Mouse (Mus musculus) sigmoid colon, adult 10 weeks (tissue): ENCODE measurements around the gene Gdf10. TPM values are rescaled to one million over a fixed set of nuclear protein-coding genes. Genes with fewer than 3 reads are reported as not detected.

ENCODE experiments used
- polyA plus RNA-seq: library from polyadenylated mRNA; stranded (reverse); fragments of 350-450 nt; fragmentation: Illumina TruSeq; extraction: RNeasy Lipid Tissue Mini Kit (QIAGEN cat#74804); gene quantifications from one replicate; pipeline ENCODE4 v1.2.3, GENCODE M21; 2014; ENCODE audit warnings: low read depth, low replicate concordance

Gdf10 gene
- polyA plus RNA-seq: 3.1 TPM

DNA sequence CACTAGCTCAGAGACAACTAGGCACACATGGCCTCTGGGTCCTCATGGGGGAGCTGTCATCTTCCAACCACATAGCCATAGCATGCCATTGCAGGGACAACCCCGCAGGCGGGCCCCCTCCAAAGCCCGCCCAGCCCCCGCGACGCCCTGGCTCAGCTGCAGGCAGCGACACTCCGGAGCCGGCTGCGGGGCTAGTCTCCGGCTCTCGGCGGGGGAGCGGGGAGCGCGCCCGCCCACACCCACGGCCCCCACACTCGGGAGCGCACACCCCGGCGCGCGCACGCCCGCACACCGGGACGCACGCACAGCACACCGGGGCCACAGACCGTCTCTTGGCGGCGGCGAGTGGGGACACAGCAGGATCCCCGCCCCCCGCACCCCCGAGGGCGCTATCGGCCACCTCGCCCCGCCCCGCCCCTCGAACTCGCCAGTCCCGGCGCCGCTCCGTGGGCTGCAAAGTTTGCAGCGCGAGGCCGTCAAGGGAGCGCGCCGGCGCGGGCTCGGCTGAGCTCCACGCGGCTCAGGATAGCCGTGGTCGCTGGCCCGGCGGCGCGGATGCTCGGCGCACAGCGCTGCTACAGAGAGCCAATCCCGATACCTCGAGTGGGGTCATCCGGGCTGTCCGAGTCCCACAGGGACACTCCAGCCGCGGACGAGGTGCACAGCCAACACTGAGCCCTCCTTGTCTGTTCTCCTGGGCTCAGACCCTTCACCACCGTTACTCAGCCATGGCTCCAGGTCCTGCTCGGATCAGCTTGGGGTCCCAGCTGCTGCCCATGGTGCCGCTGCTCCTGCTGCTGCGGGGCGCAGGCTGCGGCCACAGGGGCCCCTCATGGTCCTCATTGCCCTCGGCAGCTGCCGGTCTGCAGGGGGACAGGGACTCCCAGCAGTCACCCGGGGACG, at the start of gene Gdf10:
Gdf10 (plus strand) TSS at position 420 of the 903 bp plus-strand sequence.

DNA sequence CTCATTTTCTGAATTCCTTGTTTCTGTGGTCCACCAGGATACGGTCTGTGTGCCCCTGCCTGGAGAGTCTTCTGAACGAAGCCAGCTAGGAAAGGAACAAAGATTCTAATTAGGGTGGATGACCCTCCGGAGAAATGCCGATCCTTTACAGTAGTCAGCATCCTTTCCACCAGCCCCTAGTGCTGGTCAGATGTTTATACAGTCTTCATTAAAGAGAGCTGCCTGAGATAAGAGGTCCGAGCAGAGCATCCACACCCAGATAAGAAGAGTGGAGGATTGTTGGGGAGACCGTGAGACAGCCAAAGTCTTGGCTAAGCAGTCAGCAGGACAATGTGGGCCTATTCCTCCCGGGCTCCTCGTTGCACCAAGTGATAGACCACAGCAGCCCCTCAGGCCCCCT, 17.4 kb downstream of the Gdf10 start, which contains the start of gene Gdf2:
Gdf2 (plus strand) TSS at position 301 of the 400 bp plus-strand sequence.

DNA sequence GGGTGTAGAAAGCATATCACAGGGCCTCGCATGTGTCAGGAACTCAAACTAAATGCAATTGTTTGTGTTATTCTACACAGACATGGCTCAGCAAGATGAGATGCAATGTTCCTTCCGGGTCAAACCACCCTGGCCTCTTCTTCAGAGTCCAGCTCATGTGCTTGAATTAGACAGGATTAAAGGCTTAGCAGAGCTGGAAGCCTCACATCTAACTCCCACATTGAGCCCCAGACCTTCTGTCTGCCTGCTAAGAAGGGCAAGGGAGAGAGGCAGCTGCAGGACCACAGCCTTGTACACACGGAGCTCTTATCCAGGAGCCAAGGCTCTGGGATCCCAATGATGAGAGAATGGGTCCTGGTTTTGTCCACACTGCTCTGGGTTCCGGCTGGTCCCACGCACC, 30.4 kb downstream of the Gdf10 start, which contains the start of gene Rbp3:
Rbp3 (plus strand) TSS at position 243 of the 400 bp plus-strand sequence.

GRCm38 (mm10) chr14:33978604-33979059, 55.2 kb downstream of the Gdf10 start, which contains the start of gene Zfp488:
Gene Zfp488 (minus strand): TSS chr14:33978764.

Other genes with a start within 250 kb of the Gdf10 start
- not detected for gene Gdf2, start 17.5 kb downstream of the Gdf10 start, polyA plus RNA-seq
- not detected for gene Rbp3, start 30.4 kb downstream of the Gdf10 start, polyA plus RNA-seq
- 0.09 TPM for gene Zfp488, start 55.2 kb downstream of the Gdf10 start, polyA plus RNA-seq
- gene Gm30083, start 91.6 kb downstream of the Gdf10 start, polyA plus RNA-seq: 0.28 TPM
- gene Gm5460, start 93.2 kb downstream of the Gdf10 start, polyA plus RNA-seq: not detected
- gene Antxrl, start 129.1 kb downstream of the Gdf10 start, polyA plus RNA-seq: not detected
- 17.8 TPM for gene Anxa8, start 162.4 kb downstream of the Gdf10 start, polyA plus RNA-seq
- 0.60 TPM for gene A630023A22Rik, start 179.2 kb downstream of the Gdf10 start, polyA plus RNA-seq
- gene Npy4r, start 228.9 kb downstream of the Gdf10 start, polyA plus RNA-seq: 7.3 TPM